Comparison of ENCODE assay signal across 25 mouse cellular contexts in genomic region chr2:101520503-101520902, GRCm38 (mm10).
DNase-seq lines count a peak whose midpoint lies in the region; ATAC-seq and TF ChIP-seq lines count a peak whose summit lies in the region.
"Had no signal": no experiment of that assay in that cellular context is flagged by ENCODE, and none has a peak within 500 bp of the region (broad histone marks: within the 10 kb centered on the region; RNA-seq: fewer than 3 reads in every experiment).

No protein-coding gene starts in this region.

- POLR2A ChIA-PET in Patski (lab: Charles Lee): no interaction called here

- no peak overlapping the region for H3K9ac ChIP-seq in forebrain, embryonic 11.5 days (ENCODE audit: low read length)
- H3K9ac ChIP-seq in forebrain, postnatal 0 days: no peak overlapping the region
- H3K9ac ChIP-seq in hindbrain, embryonic 11.5 days (ENCODE audit: low read depth, low read length): no peak overlapping the region
- H3K9ac ChIP-seq: embryonic facial prominence, embryonic 12.5 days; embryonic facial prominence, embryonic 15.5 days; forebrain, embryonic 15.5 days; heart, embryonic 13.5 days; hindbrain, embryonic 12.5 days; intestine, embryonic 15.5 days had no signal

- H3K4me1 ChIP-seq in forebrain, embryonic 11.5 days (replicated peaks; ENCODE audit: control insufficient read depth, insufficient read depth, low read length): no peaks in the 10 kb centered on the region
- no peaks in the 10 kb centered on the region for H3K4me1 ChIP-seq in forebrain, postnatal 0 days (ENCODE audit: insufficient read depth)
- no peaks in the 10 kb centered on the region for H3K4me1 ChIP-seq in hindbrain, embryonic 11.5 days (replicated peaks; ENCODE audit: control insufficient read depth, insufficient read depth, low read length)
- H3K4me1 ChIP-seq: embryonic facial prominence, embryonic 12.5 days; embryonic facial prominence, embryonic 15.5 days; forebrain, embryonic 15.5 days; heart, embryonic 10.5 days; heart, embryonic 13.5 days; hindbrain, embryonic 12.5 days; intestine, embryonic 15.5 days had no signal

- H3K36me3 ChIP-seq in forebrain, embryonic 11.5 days (ENCODE audit: control insufficient read depth, insufficient read depth, low read length): no peaks in the 10 kb centered on the region
- no peaks in the 10 kb centered on the region for H3K36me3 ChIP-seq in forebrain, postnatal 0 days (ENCODE audit: insufficient read depth)
- no peaks in the 10 kb centered on the region for H3K36me3 ChIP-seq in hindbrain, embryonic 11.5 days (ENCODE audit: control insufficient read depth, insufficient read depth, low read length)
- H3K36me3 ChIP-seq: embryonic facial prominence, embryonic 12.5 days; embryonic facial prominence, embryonic 15.5 days; forebrain, embryonic 15.5 days; heart, embryonic 10.5 days; heart, embryonic 13.5 days; hindbrain, embryonic 12.5 days; intestine, embryonic 15.5 days had no signal

- in situ Hi-C loops in Patski (cut with MboI; ENCODE audit: low pct_unique_long_range_greater_than_20kb): no loop called here

- H3K27me3 ChIP-seq in forebrain, embryonic 11.5 days (ENCODE audit: control insufficient read depth, insufficient read depth, low read length): no peaks in the 10 kb centered on the region
- no peaks in the 10 kb centered on the region for H3K27me3 ChIP-seq in forebrain, postnatal 0 days (ENCODE audit: insufficient read depth, low read length)
- peaks cover 33% of the 10 kb centered on the region for H3K27me3 ChIP-seq in Patski
- H3K27me3 ChIP-seq in hindbrain, embryonic 11.5 days (ENCODE audit: control insufficient read depth, insufficient read depth, low read length): no peaks in the 10 kb centered on the region
- H3K27me3 ChIP-seq: embryonic facial prominence, embryonic 12.5 days; embryonic facial prominence, embryonic 15.5 days; forebrain, embryonic 15.5 days; heart, embryonic 13.5 days; hindbrain, embryonic 12.5 days; intestine, embryonic 15.5 days had no signal

- H3K9me3 ChIP-seq in forebrain, embryonic 11.5 days (ENCODE audit: control insufficient read depth, low read length): no peaks in the 10 kb centered on the region
- no peaks in the 10 kb centered on the region for H3K9me3 ChIP-seq in forebrain, postnatal 0 days (ENCODE audit: low read length)
- H3K9me3 ChIP-seq in hindbrain, embryonic 11.5 days (ENCODE audit: control insufficient read depth, low read length): no peaks in the 10 kb centered on the region
- H3K9me3 ChIP-seq: embryonic facial prominence, embryonic 12.5 days; embryonic facial prominence, embryonic 15.5 days; forebrain, embryonic 15.5 days; heart, embryonic 10.5 days; heart, embryonic 13.5 days; hindbrain, embryonic 12.5 days; intestine, embryonic 15.5 days had no signal

- no peak for DNase-seq in forebrain, embryonic 11.5 days (ENCODE audit: low spot score)
- DNase-seq in forebrain, postnatal 0 days: no peak
- peak; percentile 33 for DNase-seq in heart, adult 11 months
- DNase-seq in heart, adult 9 months (ENCODE audit: low spot score in 2 of 2): no peak
- DNase-seq in Patski (ENCODE audit: low read depth, low spot score): no peak
- no peak for DNase-seq in hindbrain, embryonic 11.5 days (ENCODE audit: low spot score)
- no peak for DNase-seq in natural killer cell, adult 2 months (ENCODE audit: low spot score in 2 of 2)
- DNase-seq: adrenal gland, adult 8-10 months; adrenal gland, postnatal 25 days; B cell, adult 2 months; gastrocnemius, adult 2 months; gastrocnemius, postnatal 14 days; heart, adult 18-20 months; heart, postnatal 14 days; heart, postnatal 4 days; kidney, adult 11 months had no signal

- WGBS in forebrain, embryonic 11.5 days: 43% methylated on average over 1 of the region's 1 CpGs
- WGBS in forebrain, postnatal 0 days: 19% methylated on average over 1 of the region's 1 CpGs
- 73% methylated on average over 1 of the region's 1 CpGs for WGBS in hindbrain, embryonic 11.5 days

- H3K4me3 ChIP-seq in forebrain, embryonic 11.5 days (ENCODE audit: low read depth, low read length): no peak overlapping the region
- no peak overlapping the region for H3K4me3 ChIP-seq in forebrain, postnatal 0 days (ENCODE audit: low read depth, low read length)
- H3K4me3 ChIP-seq in hindbrain, embryonic 11.5 days (ENCODE audit: low read depth, low read length): no peak overlapping the region
- H3K4me3 ChIP-seq: embryonic facial prominence, embryonic 12.5 days; embryonic facial prominence, embryonic 15.5 days; forebrain, embryonic 15.5 days; gastrocnemius, adult 2 months; heart, embryonic 10.5 days; heart, embryonic 13.5 days; hindbrain, embryonic 12.5 days; intestine, embryonic 15.5 days had no signal

- TF ChIP-seq CTCF in forebrain, postnatal 0 days (IDR thresholded peaks at IDR 0.05; ENCODE audit: low read depth): no peak
- no peak for TF ChIP-seq CTCF in Patski (IDR thresholded peaks at IDR 0.05)

- no peak overlapping the region for H3K4me2 ChIP-seq in forebrain, embryonic 11.5 days (ENCODE audit: low read depth, low read length, severe bottlenecking)
- H3K4me2 ChIP-seq in forebrain, postnatal 0 days (ENCODE audit: low read depth): no peak overlapping the region
- no peak overlapping the region for H3K4me2 ChIP-seq in hindbrain, embryonic 11.5 days (replicated peaks; ENCODE audit: low read depth, low read length)
- H3K4me2 ChIP-seq: embryonic facial prominence, embryonic 12.5 days; embryonic facial prominence, embryonic 15.5 days; forebrain, embryonic 15.5 days; heart, embryonic 13.5 days; hindbrain, embryonic 12.5 days; intestine, embryonic 15.5 days had no signal

- H3K27ac ChIP-seq in forebrain, embryonic 11.5 days (ENCODE audit: low read depth, low read length): no peak overlapping the region
- H3K27ac ChIP-seq in forebrain, postnatal 0 days (ENCODE audit: low read depth, low read length): no peak overlapping the region
- H3K27ac ChIP-seq in hindbrain, embryonic 11.5 days (ENCODE audit: low read depth, low read length): no peak overlapping the region
- H3K27ac ChIP-seq: embryonic facial prominence, embryonic 12.5 days; embryonic facial prominence, embryonic 15.5 days; forebrain, embryonic 15.5 days; gastrocnemius, adult 2 months; heart, embryonic 10.5 days; heart, embryonic 13.5 days; hindbrain, embryonic 12.5 days; intestine, embryonic 15.5 days had no signal

- CTCF ChIA-PET in Patski (lab: Charles Lee): interaction anchor here (0.7 to 4.5 kb wide), 3 partner anchors 24 to 48 kb away, joined by 3 to 23 read pairs (median 3); no protein-coding TSS in a partner anchor

- peak; percentile 66 for ATAC-seq in forebrain, embryonic 11.5 days (replicated peaks; ENCODE audit: low FRiP score)
- no peak for ATAC-seq in forebrain, postnatal 0 days
- ATAC-seq in Patski: peak; percentile 31
- ATAC-seq in hindbrain, embryonic 11.5 days (ENCODE audit: low FRiP score): no peak
- ATAC-seq: activated CD4-positive, CD25-positive, alpha-beta regulatory T cell, adult 4 months; forebrain, embryonic 15.5 days; hindbrain, embryonic 16.5 days; intestine, embryonic 15.5 days had no signal

Comparison
In these comparisons a context has a peak if more than half of its experiments do, and no peak if none do; other contexts are left out.
1. ATAC-seq: peak in forebrain, embryonic 11.5 days (single experiment) and Patski (single experiment); none in forebrain, postnatal 0 days (single experiment) and hindbrain, embryonic 11.5 days (single experiment).